Mouse (Mus musculus) central nervous system, embryonic 18 days (tissue): ENCODE data around the gene Fthl17c. TPM values are rescaled to one million over a fixed set of nuclear protein-coding genes. Genes with fewer than 3 reads are reported as not detected.

ENCODE experiments used
- polyA plus RNA-seq: library from polyadenylated mRNA; depleted of rRNA; stranded (reverse); fragments of >200 nt; gene quantifications from 2 replicates; pipeline ENCODE4 v1.2.3, GENCODE M21; 2012; rRNA removed

The Fthl17c gene
- not detected in 2 replicates for polyA plus RNA-seq

DNA sequence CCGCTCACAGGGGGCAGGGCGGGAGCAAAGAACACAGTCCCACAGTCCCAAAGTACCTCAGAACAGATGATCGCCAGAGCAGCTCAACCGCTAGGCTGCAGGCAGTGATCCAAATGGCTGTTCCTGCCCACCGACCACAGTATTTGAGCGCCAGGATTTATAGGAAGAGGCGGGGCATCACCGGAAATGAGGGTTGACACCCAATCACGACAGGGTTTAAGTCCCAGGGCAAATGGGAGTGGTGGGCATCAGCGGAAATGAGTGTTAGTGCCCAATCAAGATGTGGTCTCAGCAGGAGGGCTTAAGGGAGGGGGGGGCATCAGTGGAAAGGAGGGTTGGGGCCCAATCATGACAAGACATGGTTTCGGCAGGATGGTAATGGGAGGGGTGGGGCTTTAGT, at the start of gene Fthl17c:
Gene Fthl17c (minus strand): TSS at position 101 of the 400 bp plus-strand sequence.

DNA sequence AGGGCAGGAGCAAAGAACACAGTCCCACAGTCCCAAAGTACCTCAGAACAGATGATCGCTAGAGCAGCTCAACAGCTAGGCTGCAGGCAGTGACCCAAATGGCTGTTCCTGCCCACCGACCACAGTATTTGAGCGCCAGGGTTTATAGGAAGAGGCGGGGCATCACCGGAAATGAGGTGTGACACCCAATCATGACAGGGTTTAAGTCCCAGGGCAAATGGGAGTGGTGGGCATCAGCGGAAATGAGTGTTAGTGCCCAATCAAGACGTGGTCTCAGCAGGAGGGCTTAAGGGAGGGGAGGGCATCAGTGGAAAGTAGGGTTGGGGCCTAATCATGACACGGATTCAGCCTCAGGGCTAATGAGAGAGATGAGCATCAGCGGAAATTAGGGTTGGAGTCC, 10.3 kb upstream of the Fthl17c start, which contains the start of gene Fthl17d:
Gene Fthl17d (minus strand): TSS at position 101 of the 400 bp plus-strand sequence.

DNA sequence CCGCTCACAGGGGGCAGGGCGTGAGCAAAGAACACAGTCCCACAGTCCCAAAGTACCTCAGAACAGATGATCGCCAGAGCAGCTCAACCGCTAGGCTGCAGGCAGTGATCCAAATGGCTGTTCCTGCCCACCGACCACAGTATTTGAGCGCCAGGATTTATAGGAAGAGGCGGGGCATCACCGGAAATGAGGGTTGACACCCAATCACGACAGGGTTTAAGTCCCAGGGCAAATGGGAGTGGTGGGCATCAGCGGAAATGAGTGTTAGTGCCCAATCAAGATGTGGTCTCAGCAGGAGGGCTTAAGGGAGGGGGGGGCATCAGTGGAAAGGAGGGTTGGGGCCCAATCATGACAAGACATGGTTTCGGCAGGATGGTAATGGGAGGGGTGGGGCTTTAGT, 13.5 kb downstream of the Fthl17c start, which contains the start of gene Fthl17b:
Gene Fthl17b (minus strand): TSS at position 101 of the 400 bp plus-strand sequence.

Other genes with a start within 250 kb of the Fthl17c start
- not detected in 2 replicates for gene Ssx9, start 228.1 kb downstream of the Fthl17c start, polyA plus RNA-seq
- not detected in 2 replicates for gene Ssxb5, start 172.9 kb downstream of the Fthl17c start, polyA plus RNA-seq
- not detected in 2 replicates for gene Gm6592, start 132.6 kb downstream of the Fthl17c start, polyA plus RNA-seq
- not detected in 2 replicates for gene Gm5751, start 102.3 kb downstream of the Fthl17c start, polyA plus RNA-seq
- 32.0 and 33.2 TPM in 2 replicates for gene B630019K06Rik, start 84.2 kb downstream of the Fthl17c start, polyA plus RNA-seq
- gene Fthl17b, start 13.6 kb downstream of the Fthl17c start, polyA plus RNA-seq = not detected in 2 replicates
- gene Fthl17d, start 10.2 kb upstream of the Fthl17c start, polyA plus RNA-seq = not detected in 2 replicates
- not detected in 2 replicates for gene Fthl17e, start 56.9 kb upstream of the Fthl17c start, polyA plus RNA-seq
- gene Fthl17f, start 86.5 kb upstream of the Fthl17c start, polyA plus RNA-seq = not detected in 2 replicates
- not detected in 2 replicates for gene 4930402K13Rik, start 128.0 kb upstream of the Fthl17c start, polyA plus RNA-seq
- gene Lancl3, start 223.3 kb upstream of the Fthl17c start, polyA plus RNA-seq = 3.0 and 3.4 TPM in 2 replicates